Mouse (Mus musculus): ENCODE data around the gene Elf1.

The Elf1 gene

DNA sequence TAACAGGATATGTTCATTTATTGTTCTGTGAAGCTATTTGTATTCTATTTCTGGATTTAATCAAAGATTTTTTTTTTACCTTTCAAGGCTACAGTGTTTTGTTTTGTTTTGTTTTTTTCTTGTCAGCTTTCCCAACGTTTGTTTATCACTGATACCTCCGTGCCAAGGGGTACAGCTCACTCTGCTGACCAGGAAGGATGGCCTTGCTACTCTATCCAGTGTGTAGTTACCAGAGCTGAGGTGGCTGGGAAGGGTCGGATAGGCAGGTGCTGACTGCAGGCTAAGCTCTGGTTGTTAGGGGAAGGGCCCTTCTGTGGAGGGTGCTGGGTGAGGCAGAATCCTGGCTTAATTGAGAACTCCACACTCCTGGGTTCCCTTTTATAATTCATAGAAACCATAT lies 9.3 kb downstream of the Elf1 start:
- DNase-seq: no peak

DNA sequence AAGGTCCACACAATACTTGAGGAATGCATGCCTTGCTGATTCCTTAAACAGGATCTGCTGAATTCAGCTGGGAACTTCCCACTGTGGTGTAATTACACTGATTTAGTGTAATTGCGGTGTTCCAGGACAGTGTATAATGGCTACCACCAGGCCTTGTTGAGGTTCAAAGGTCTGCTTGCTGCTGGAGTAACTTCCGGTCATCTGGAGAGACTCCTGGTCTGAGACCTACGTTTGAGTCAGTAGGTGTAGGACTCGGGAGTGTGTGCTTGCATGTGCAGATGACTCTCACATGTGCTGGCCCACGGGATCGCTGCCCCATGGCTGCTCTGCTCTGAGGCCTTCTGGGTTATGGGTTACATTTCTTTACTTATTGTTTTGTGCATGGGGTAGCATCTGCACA lies 13.4 kb downstream of the Elf1 start:
- no peak for DNase-seq

DNA sequence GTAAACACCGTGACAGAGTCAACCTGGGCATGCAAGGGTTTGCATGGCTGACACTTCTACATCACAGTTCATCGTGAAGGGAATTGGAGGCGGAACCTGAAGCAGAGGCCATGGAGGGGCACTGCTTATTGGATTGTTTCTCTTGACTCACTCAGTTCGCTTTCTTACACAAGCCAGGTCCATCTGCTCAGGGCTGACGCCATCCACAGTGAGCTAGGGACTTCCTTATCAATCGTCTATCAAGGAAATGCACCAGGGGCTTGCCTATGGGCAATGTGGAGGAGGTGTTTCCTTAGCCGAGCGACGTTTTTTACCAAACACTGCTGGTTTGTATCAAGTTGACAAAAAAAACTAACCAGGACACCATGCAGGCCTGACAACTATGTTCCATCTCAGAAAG lies 18.3 kb downstream of the Elf1 start:
- no peak for DNase-seq

DNA sequence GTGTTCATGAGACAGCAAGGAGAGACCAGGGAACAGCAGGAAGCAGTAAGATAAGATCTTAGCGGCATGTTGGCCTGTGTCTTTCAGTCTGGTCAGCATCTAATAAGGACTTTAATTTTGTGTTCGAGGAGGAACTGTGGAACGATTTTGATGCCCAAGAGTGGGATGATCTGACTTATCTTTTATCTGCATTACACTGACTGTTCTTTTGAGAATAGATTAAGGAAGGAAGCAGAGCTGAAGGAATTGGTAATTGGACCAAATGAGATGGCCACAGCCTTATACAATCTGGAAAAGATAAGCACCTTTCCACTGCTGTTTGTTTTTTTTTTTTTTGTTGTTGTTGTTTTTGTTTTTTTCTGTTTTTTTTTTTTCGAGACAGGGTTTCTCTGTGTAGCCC lies 19.8 kb downstream of the Elf1 start:
- no peak for DNase-seq

DNA sequence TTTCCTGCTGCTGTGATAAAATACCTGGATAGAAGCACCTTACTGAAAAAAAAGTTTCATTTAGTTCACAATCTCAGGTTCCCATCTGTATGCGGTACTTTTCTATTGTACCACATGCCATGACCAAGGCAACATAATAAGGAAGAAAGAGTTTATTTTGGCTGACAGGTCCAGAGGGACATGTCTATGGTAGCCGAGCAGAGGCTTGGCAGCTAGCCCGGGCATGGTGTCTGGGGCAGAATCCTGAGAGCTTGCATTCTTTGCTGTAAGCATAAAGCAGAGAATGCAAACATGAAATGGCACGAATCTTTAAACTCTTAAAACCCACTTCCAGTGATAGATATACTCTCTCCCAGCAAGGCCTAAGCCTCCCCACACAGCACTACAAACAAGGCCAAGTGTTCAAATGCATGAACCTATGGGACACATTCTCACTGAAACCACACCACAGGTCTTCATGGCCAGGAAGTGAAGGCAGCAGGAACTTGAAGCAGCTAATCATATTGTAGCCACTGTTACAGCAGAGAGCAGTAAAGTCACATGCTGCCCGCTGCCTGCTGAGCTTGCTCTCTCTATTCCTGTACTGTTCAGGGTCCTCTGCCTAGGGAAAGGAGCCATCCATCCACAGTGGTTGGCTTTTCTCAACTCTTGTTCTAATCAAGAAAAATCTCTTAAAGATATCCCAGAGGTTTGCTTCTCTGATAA lies 22.5 kb downstream of the Elf1 start:
- peak in 1 of 2 experiments; percentile 51 for DNase-seq

DNA sequence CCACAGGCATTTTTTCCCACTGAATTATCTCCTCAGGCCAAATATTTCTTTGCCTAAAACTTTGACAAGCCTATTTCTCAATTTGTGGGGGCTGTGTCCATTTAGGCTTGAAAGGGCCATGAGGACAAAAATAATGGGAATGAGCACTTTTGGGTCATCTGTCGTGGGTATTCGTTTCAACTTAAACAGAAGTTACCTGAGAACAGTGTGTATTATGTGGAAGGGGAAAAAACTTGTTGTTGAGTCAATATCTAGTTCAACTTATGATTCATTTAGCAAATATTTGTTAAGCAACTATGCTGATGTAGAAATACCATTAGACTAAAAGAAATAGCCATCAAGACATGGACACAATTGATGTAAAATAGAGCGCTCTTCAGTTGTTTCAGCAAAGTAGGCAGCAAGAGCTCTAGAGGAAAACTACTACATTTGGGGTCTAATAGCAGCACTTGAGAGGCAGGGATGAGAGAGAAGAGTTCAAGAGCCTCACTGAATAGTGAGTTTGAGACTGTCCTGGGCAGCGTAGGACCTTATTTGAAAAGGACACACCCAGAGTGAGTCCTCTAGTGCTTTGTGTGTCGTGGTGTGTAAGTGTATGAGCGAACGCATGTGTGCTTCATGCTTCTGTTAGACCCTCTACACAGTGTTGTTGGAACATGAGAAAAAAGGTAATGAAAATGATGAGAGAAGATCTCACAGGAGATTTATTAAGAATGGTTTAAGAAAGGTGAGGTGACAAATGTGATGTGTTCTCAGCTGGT lies 23.4 kb downstream of the Elf1 start:
- DNase-seq: no peak

DNA sequence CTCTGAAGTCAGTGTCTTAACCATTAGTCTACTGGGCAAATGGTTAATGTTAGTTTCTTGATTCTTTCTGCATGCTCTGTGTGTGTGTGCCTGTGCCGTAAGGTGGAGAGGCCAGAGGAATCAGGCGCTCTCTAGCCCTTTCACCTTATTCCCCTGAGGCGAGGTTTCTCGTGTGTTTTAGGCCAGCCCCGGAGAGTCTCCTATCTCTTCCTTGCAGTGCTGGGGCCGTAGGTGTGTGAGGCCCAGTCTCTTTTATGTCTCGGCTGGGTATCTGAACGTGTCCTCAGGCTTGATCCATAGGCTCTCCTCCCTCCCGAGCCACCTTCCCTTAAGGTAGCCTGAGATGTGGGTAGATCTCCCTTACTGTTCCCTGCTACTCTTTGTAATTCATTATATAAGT lies 25.2 kb downstream of the Elf1 start:
- DNase-seq: no peak

DNA sequence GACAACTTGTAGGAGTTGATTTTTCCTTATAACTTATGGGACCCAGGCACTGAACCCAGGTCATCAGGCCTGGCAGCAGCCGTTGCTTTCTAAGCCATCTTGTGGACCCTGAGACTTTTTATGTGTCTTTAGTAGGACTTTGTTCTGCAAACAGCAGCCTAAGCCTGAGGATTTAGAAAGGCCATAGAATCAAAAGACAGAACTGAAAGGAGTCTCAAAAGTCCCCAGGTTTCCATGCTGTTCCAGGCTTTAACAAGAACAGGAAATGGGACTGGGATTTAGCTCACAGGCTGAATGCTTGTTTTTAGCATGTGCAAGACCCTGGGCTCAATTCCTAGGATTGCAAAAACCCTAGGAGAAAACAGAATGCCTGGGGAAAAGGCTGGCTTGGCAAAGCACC lies 26.9 kb downstream of the Elf1 start:
- no peak for DNase-seq

DNA sequence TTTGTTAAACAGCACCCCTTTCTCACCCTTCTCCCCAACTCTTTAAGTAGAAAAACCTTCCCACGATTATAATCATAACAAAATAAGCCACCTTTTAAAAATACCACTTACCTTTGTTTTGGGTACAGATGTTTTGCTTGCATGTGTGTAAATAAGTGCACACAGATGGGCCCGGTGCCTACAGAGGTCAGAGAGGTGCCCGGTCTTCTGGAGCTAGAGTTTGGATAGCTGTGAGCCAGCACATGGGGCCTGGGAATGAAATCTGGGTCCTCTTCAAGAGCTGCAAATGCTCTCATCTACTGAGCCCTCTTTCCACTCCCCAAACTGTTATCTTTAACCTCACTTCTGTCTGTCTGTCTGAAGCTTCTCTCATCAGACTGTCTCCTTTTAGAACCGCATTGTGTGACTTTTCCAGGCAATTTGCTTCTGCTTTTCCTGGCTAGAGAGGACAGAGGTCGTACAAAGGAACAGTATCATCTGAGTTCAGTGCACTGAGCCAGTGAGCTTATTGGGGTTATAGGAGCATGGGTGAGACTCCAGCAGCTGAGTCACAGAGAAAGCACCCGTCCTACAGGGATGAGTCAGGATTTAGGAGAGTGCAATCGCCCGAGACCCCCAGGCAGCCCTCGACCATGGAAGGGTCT lies 27.8 kb downstream of the Elf1 start:
- DNase-seq: no peak

DNA sequence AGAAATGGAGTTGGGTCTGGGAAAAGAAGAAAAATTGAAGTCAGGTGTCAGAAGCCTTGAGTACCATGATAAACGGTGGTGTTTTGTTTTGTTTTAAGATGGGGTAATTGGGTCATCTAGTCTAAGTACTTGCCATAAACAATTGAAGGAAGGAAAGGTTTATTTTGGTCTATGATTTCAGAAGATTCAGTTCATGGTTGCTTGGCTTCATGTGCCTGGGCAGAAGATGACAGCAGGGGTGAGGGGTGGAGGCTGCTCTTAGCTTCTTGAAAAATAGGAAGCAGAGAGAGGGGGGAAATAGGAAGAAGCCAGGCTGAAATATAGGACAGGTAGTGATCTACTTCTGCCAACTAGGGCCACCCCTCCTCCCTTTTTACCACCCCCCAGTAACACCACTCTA lies 30.5 kb downstream of the Elf1 start:
- no peak for DNase-seq

DNA sequence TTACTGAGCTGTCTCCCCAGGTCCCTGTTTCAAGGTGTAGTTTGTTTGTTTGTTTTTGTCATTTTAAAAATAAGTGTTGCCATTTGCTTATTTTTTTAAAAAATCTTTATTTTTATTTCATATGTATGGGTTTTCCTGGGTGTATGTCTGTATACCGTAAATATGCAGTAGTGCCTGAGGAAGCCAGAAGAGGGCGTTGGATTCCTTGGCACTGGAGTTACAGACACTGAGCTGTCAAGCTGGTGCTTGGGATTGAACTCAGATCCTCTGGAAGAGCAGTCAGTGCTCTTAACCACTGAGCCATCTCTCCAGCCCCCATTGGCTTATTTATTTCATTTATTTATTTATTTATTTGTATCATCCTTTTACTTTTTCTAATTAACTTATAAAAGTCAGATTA lies 33.0 kb downstream of the Elf1 start:
- DNase-seq: no peak

DNA sequence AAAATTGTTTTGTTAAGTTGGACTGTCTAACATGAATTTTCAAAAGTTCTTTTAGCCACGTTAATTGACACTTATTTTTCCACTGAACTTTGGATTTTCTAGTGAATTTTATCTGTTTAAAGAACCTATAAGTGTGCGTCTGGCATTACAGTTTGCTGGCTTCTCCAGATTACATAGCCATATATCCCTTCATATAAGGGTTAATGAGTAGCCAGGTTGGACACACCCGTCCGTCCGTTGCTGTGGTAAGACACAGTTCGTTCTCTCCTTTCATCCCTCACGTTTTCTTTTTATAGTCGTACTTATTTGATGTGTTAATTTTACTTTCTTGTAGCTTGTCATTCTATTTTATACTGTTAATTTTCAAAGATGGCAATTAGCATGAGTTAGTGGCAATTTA lies 34.1 kb downstream of the Elf1 start:
- DNase-seq: no peak

DNA sequence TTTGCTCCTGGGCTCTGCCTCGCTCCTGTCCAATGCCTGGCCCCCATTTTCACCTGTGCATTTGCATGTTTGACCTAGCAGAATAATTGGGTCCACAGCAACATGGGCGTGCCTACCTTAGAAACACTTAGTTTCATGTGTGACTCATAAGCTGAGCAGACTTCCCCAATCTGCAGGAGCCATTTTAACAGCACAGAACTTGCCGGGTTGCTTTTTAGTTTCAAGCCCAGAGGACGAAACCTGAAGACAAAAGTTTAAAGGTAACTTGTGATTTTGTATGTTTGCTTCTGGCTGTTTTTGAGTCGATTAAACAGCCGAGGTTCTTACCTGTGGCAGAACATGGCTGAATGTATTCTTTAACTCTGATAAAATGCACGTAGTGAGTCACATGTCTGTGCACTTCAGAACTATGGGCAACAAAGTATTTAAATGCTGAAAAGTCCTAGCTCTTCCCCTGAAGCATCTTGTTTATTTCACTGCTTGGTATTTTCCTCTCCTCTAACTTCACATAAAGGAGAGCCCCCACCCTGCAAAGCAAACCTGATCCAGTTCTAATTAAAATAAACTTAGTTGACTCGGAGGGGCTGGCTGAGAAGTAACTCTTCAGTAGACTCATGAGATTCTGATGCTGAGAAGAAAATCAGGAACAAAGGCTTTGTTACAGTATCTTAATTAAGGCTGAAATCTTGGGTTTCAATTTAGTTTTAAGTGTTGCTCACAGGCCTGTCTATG lies 34.7 kb downstream of the Elf1 start:
- peak; percentile 67 to 77 for DNase-seq

DNA sequence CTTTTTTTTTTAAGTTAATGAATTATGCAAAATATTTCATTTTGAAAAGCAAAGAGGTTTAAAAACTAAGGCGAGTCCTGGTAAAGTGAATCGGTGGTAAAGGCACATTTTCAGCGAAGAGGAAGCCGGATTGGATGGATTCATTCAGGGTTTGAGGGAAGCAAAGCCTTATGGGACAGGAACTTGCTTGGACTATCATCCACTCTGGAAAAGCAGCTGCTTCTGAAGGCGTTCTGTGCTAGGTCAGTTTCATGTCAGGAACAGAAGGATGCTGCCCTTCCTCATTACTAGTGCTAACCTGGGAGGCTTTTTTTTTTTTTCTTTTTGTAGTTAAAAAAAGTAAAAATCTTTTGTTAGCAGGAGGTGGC lies 35.2 kb downstream of the Elf1 start:
- no peak for DNase-seq

DNA sequence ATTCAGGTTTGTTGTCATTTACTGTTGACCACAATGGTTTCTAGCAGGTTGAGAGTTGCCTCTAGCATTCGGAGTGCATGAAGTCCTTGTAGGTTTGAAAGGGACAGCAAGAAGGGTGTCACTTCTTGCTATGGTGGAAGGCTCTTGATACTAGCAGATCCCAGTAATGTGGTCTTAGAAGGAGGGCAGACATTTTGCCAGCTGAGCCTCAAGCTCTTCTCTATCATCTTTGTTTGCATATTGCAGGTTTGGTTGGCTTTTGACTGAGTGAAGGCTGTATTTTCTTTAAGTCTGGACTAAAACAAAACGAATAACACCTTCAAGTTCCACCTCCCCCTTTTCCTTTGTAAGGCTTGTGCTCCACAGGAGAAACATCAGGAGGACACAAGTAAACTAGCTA lies 35.8 kb downstream of the Elf1 start:
- no peak for DNase-seq

DNA sequence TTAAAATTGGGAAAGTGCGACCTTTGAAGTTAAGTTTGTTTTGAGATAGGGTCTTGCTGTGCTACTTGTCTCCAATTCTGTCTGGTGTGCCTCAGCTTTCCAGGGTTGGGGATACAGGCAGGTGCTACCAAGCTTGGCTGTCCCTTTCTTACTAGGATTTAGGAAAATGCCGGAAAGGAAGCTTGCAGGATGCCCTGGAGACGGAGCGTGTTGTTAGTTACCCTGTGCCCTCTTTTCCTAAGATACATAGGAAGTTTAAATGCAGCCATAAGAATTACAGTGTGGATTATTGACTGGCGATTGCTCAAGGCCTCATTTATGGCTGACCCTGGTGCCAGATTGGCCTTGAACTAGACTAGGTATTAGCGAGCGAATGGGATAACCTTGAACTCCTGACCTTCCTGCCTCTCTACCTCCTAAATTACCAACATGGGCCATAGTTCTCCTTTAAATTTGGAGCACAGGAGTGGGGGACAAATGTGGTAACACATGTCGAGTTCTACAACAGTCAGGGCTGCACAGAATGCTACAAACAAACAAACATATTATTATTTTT lies 36.3 kb downstream of the Elf1 start:
- DNase-seq: no peak

DNA sequence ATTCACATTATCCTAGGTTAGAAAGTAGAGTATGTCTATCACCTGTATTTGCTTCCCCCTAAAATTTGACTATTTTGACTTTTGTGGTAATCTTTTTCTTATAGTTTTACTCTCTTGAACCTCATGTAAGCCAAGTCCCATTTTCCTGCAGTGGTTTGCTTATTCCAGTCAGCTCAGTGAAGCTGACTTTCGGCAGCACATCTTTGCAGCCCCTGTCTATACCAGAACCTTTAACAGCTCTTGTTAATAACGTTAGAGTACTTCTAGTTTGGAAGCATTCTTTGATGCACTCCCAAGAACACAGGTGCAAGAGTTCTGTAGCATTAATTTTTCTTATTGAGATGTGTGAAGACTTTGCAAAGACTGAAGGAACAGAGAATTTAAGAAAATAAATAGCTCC lies 37.1 kb downstream of the Elf1 start:
- DNase-seq: no peak

DNA sequence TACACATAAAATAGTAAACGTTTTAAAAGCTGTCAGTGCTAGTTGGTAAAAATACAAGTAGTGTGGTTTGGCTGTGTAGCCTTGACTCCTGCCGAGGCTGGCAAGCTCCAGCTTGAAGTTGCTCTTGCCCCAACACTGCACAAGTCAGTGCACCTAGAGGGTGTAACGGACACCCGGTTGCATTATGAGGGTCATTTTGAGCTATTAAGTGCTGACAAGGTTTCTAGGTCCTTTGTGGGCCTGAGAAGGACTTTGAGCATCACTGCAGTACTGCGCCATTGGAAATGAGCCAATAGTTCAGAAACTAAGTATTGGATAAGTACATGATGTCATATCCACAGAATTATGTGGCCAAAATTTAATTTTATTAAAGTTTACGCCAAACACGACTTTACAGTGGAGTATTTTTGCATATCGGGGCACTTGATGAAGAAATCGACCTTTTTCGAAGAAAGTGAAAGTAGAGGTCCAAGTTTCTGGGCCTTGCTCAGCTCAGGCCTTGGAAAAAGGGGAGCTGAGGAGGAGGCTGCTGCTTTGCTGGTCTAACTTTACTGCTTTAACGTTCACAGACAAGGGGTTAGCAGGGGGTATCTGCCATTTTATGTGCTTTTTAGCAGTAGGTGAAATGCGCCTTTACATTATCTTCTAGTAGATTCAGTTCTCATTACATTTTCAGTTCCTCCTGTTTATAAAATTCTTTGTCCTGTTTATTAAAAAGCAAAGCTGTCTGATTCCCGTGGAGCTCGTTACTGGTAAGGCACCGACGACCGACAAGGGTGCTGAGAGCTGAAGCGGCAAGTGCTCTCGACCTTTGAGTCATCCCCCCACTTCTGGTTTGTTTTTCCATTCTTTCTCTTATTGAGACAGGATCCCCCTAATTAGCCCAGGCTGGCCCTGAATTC lies 38.0 kb downstream of the Elf1 start:
- DNase-seq: no peak

DNA sequence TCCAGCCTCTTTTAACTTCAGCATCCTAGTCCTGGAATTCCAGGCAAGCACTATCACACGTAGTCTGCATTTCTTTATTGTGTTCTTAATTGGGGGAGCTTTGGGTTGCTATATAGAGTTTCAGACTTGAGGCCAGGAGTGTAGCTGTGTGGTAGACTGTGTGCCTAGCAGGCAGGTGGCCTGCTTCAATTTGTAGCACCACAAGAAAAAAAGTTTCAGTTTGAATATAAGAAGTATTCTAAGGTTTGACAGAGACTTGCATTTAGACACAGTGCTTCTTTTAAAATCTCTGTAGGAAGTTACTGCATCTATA lies 38.6 kb downstream of the Elf1 start:
- no peak for DNase-seq

DNA sequence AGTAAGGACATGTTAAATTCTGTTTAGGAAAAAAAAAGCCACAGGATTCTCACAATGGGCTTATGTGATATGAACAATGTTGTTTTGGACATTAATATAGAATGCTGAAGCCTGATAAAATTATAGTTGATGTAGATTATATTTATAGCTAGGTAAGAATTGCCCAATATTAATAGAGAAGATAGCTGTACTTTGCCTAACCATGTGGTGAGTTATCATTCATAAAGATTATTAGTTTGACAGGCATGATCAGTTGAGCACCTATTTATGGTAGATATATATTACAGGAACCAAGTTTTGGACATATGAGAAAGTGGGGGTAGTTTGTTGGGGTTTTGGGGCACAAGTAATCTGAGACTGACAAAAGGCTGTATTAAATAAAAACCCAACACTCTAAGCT lies 39.6 kb downstream of the Elf1 start:
- DNase-seq: no peak

DNA sequence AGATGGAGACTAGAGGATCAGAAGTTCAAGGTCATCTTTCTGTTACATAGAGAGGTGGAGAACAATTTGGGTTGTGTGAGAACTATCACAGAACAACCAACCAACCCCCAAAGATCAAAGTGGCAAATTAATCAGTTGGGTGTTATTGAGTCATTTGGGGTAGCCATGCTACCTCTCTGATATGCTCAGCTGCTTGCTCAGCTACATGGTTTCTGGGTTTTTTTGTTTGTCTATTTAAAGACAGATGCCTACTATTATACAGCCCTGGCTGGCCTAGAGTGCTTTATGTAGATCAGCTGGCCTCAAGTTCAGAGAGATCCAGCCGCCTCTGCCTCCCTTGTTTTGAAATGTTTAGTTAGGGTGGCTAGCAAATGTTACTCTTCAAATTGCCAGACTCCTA lies 40.1 kb downstream of the Elf1 start:
- DNase-seq: no peak

DNA sequence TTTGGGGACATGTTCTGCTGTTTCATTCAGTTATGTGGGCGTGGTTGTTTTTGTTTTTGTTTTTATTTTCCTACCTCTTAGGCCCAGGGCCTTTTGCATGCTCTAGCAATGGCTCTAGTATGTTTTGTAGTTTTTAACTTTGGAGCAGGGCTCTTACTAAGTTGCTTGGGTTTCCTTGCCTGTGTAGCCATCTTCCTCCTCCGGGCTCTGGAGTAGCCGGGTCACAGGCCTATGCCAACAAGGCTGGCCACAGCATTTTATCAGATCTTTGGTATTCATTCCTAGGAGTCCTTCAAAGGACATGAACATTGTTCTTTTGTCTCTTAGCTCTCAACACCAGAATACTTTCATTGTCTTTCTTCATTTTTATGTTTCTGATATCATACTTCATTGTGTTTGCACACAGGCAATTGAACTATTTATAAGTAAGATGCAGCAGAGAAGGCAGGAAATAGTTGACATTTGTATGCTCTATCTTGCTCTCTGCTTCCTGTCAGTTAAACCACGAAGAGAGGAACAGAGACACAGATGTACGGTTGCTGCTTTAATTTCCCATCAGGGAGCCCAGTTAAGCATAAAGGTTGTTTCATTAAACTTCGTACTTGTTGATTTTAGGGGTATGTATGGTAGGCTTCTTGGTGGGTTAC lies 40.6 kb downstream of the Elf1 start:
- DNase-seq: no peak

Measured in lung, adult 18-20 months (tissue).